17 mouse cellular contexts compared by ENCODE assay signal in genomic region chrX:49112412-49112811, GRCm38 (mm10).
DNase-seq lines count a peak whose midpoint lies in the region; ATAC-seq and TF ChIP-seq lines count a peak whose summit lies in the region.
"Had no signal": no experiment of that assay in that cellular context is flagged by ENCODE, and none has a peak within 500 bp of the region (broad histone marks: within the 10 kb centered on the region; RNA-seq: fewer than 3 reads in every experiment).

No protein-coding gene starts in this region.

- H3K4me3 ChIP-seq in midbrain, postnatal 0 days (ENCODE audit: low read depth, low read length): no peak overlapping the region
- no peak overlapping the region for H3K4me3 ChIP-seq in midbrain, embryonic 15.5 days
- H3K4me3 ChIP-seq in heart, embryonic 11.5 days (ENCODE audit: low read depth, low read length): no peak overlapping the region
- H3K4me3 ChIP-seq: embryonic facial prominence, embryonic 12.5 days; heart, embryonic 15.5 days; liver, embryonic 13.5 days had no signal

- 29% methylated on average over 3 of the region's 3 CpGs for WGBS in midbrain, postnatal 0 days
- 29% methylated on average over 3 of the region's 3 CpGs for WGBS in midbrain, embryonic 15.5 days
- WGBS in heart, embryonic 11.5 days (ENCODE audit: insufficient replicate concordance): 51% methylated on average over 3 of the region's 3 CpGs

- H3K9ac ChIP-seq in midbrain, postnatal 0 days (replicated peaks; ENCODE audit: low read length, poor library complexity, severe bottlenecking): no peak overlapping the region
- H3K9ac ChIP-seq in midbrain, embryonic 15.5 days: no peak overlapping the region
- H3K9ac ChIP-seq in heart, embryonic 11.5 days (ENCODE audit: low read depth, low read length): no peak overlapping the region
- H3K9ac ChIP-seq: embryonic facial prominence, embryonic 12.5 days; heart, embryonic 15.5 days; liver, embryonic 13.5 days had no signal

- H3K27me3 ChIP-seq in midbrain, postnatal 0 days (ENCODE audit: insufficient read depth, low read length): no peaks in the 10 kb centered on the region
- no peaks in the 10 kb centered on the region for H3K27me3 ChIP-seq in midbrain, embryonic 15.5 days (replicated peaks)
- H3K27me3 ChIP-seq in heart, embryonic 11.5 days (ENCODE audit: control insufficient read depth, insufficient read depth, low read length): no peaks in the 10 kb centered on the region
- H3K27me3 ChIP-seq: embryonic facial prominence, embryonic 12.5 days; heart, embryonic 15.5 days; liver, embryonic 13.5 days had no signal

- H3K9me3 ChIP-seq in midbrain, postnatal 0 days (ENCODE audit: low read length): no peaks in the 10 kb centered on the region
- no peaks in the 10 kb centered on the region for H3K9me3 ChIP-seq in midbrain, embryonic 15.5 days
- no peaks in the 10 kb centered on the region for H3K9me3 ChIP-seq in heart, embryonic 11.5 days (replicated peaks; ENCODE audit: control insufficient read depth, low read length)
- H3K9me3 ChIP-seq: embryonic facial prominence, embryonic 12.5 days; heart, embryonic 15.5 days; liver, embryonic 13.5 days had no signal

- no peaks in the 10 kb centered on the region for H3K36me3 ChIP-seq in midbrain, postnatal 0 days (ENCODE audit: insufficient read depth, low read length)
- no peaks in the 10 kb centered on the region for H3K36me3 ChIP-seq in midbrain, embryonic 15.5 days (replicated peaks)
- no peaks in the 10 kb centered on the region for H3K36me3 ChIP-seq in heart, embryonic 11.5 days (ENCODE audit: control insufficient read depth, insufficient read depth, low read length)
- H3K36me3 ChIP-seq: embryonic facial prominence, embryonic 12.5 days; heart, embryonic 15.5 days; liver, embryonic 13.5 days had no signal

- no peak overlapping the region for H3K27ac ChIP-seq in midbrain, postnatal 0 days (ENCODE audit: low read depth, low read length)
- no peak overlapping the region for H3K27ac ChIP-seq in midbrain, embryonic 15.5 days
- H3K27ac ChIP-seq in heart, embryonic 11.5 days (ENCODE audit: low read depth, low read length): no peak overlapping the region
- H3K27ac ChIP-seq: embryonic facial prominence, embryonic 12.5 days; heart, embryonic 15.5 days; liver, embryonic 13.5 days had no signal

- no peaks in the 10 kb centered on the region for H3K4me1 ChIP-seq in midbrain, postnatal 0 days (ENCODE audit: insufficient read depth, low read length)
- no peaks in the 10 kb centered on the region for H3K4me1 ChIP-seq in midbrain, embryonic 15.5 days
- no peaks in the 10 kb centered on the region for H3K4me1 ChIP-seq in heart, embryonic 11.5 days (ENCODE audit: control insufficient read depth, insufficient read depth, low read length)
- H3K4me1 ChIP-seq: embryonic facial prominence, embryonic 12.5 days; heart, embryonic 15.5 days; liver, embryonic 13.5 days had no signal

- H3K4me2 ChIP-seq in midbrain, postnatal 0 days (ENCODE audit: low read depth, low read length, poor library complexity, severe bottlenecking): no peak overlapping the region
- H3K4me2 ChIP-seq in midbrain, embryonic 15.5 days: no peak overlapping the region
- no peak overlapping the region for H3K4me2 ChIP-seq in heart, embryonic 11.5 days
- H3K4me2 ChIP-seq: embryonic facial prominence, embryonic 12.5 days; heart, embryonic 15.5 days; liver, embryonic 13.5 days had no signal

- TF ChIP-seq CTCF in midbrain, postnatal 0 days (IDR thresholded peaks at IDR 0.05): no peak

- peak; percentile 9 to 23 for DNase-seq in cerebellum, adult 18-20 months
- DNase-seq in cerebellum, adult 11 months: no peak
- peak; percentile 22 for DNase-seq in kidney, adult 9 months
- no peak for DNase-seq in kidney, postnatal 4 days
- DNase-seq in midbrain, postnatal 0 days (ENCODE audit: low spot score): peak; percentile 1
- no peak for DNase-seq in testis, postnatal 14 days (ENCODE audit: low spot score)
- DNase-seq: gastrocnemius, postnatal 10 days; liver, embryonic 13.5 days; midbrain, embryonic 14.5 days; right cerebral cortex, adult 18-20 months; thymus, adult 2 months had no signal

- ATAC-seq in midbrain, postnatal 0 days (ENCODE audit: low FRiP score): no peak
- ATAC-seq in midbrain, embryonic 15.5 days (replicated peaks): no peak
- ATAC-seq in heart, embryonic 11.5 days (replicated peaks; ENCODE audit: insufficient number of reproducible peaks, low FRiP score, low TSS enrichment): no peak
- ATAC-seq: lung, postnatal 0 days; Patski had no signal

Comparison
In these comparisons a context has a peak if more than half of its experiments do, and no peak if none do; other contexts are left out.
1. DNase-seq: peak in cerebellum, adult 18-20 months (2 of 2), kidney, adult 9 months (single experiment) and midbrain, postnatal 0 days (single experiment); none in cerebellum, adult 11 months (single experiment), kidney, postnatal 4 days (0 of 2) and testis, postnatal 14 days (single experiment).